Mouse (Mus musculus): ENCODE results near the gene Fchsd2. TPM values are rescaled to one million over a fixed set of nuclear protein-coding genes. Genes with fewer than 3 reads are reported as not detected.

Gene Fchsd2
- polyA plus RNA-seq, 1 experiment from 2014 or later: 4.2 TPM

DNA sequence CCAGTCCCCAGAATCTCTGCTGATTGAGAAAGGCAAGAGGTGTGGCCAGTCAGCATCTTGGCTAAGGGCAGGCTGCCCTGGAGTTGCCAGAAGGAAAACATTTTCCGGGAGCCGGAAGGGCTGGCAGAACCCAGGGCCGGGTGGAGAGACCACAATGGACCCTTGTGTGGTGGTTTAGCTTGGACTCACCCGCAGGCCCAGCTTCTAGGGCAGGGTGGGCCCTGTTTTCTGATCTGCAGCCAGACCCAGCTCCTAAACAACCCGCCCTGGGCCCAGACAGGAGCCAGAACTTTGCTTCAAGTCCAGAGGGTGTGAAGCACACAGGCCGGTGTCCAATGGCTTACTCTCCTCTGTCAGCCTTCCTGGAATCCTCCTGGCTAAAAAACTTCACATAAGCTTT is 30.4 kb upstream of the Fchsd2 start:
- WGBS (ENCODE audit: insufficient replicate concordance): 75% methylated on average over 6 of the region's 6 CpGs
- Histone ChIP-seq H3K4me1 (replicated peaks) (peaks cover 39% of the 10 kb centered on the region), H3K9me3 (replicated peaks) (no peaks in the 10 kb centered on the region), H3K36me3 (no peaks in the 10 kb centered on the region), H3K27ac (no peak overlapping the region), H3K9ac (no peak overlapping the region), H3K4me3 (replicated peaks) (no peak overlapping the region), H3K4me2 (no peak overlapping the region), H3K27me3 (no peaks in the 10 kb centered on the region)
- ATAC-seq (ENCODE audit: low read depth): no peak
- DNase-seq: no peak

DNA sequence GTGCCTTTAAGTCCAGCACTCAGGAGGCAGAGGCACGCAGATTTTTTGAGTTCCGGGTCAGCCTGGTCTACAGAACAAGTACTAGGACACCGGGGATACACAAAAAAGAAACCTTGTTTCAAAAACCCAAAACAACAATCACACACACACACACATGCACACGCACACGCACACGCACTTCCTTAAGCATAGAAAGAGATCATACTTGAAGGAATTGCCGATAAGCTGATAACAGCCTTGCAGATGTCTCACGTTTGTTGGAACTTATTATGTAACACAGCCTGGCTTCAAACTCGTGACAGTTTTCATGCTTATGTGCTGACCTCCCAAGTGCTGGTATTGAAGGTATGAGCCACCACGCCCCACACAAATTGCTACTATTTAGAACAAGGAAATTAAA is 29.1 kb upstream of the Fchsd2 start:
- DNase-seq (no peak), ATAC-seq (ENCODE audit: low read depth) (no peak)
- no peak overlapping the region for H3K4me2 ChIP-seq
- H3K4me3 ChIP-seq (replicated peaks): no peak overlapping the region
- H3K27ac ChIP-seq: no peak overlapping the region
- no peak overlapping the region for H3K9ac ChIP-seq
- peaks cover 44% of the 10 kb centered on the region for H3K4me1 ChIP-seq (replicated peaks)
- H3K27me3 ChIP-seq: no peaks in the 10 kb centered on the region
- WGBS (ENCODE audit: insufficient replicate concordance): 60% methylated on average over 10 of the region's 10 CpGs
- H3K9me3 ChIP-seq (replicated peaks): no peaks in the 10 kb centered on the region
- no peaks in the 10 kb centered on the region for H3K36me3 ChIP-seq

DNA sequence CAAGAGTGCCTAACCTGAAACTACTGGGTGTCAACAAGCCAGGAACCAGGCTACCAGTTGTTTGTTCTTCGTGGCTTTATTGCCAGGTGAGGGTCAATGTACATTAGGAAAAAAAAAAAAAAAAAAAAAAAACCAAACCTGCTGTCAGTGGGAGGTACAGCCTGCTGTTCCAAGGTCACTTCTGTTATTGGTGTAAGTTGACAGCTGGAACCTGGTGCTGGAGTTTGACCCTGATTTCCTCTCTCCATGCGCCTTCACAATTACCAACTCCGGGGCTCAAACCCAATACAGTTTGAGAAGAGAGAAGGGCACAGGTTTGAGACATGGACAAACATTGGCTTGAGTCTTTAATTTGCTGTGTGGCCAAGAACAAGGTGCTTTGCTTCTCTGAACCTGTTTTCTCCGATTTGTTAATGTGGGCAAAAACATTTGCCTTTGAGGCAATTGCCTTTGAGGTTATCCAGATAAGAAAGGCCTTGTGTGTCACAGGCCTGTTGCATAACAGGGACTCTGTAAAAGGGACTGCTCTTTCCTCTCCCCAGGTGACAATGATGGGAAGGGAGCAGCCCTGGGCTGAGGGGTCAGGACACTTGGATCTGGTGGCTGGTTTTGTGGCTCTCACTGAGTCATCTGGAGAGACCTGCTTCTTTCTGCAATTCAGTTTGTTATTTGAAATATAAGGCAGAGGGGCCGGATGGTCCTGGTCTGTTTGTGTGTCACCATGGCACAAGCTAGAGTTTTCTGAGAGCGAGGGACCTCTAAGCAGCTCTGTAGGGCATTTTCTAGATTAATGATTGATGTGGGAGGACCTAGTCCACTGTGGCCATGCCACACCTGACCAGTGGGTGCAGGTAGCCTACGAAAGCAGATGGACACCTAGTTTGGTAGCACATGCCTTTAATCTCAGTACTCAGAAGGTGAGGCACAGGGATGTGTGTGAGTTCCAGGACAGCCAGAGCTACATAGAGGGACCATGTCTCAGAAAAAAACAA is 27.7 kb upstream of the Fchsd2 start:
- no peak for DNase-seq
- H3K4me2 ChIP-seq: no peak overlapping the region
- H3K27me3 ChIP-seq: no peaks in the 10 kb centered on the region
- H3K9me3 ChIP-seq (replicated peaks): no peaks in the 10 kb centered on the region
- 62% methylated on average over 7 of the region's 7 CpGs for WGBS (ENCODE audit: insufficient replicate concordance)
- no peak overlapping the region for H3K9ac ChIP-seq
- H3K4me1 ChIP-seq (replicated peaks): peaks cover 54% of the 10 kb centered on the region
- peak overlapping the region; percentile 69 for H3K27ac ChIP-seq
- ATAC-seq (ENCODE audit: low read depth): peak; percentile 56
- H3K36me3 ChIP-seq: no peaks in the 10 kb centered on the region
- H3K4me3 ChIP-seq (replicated peaks): no peak overlapping the region

DNA sequence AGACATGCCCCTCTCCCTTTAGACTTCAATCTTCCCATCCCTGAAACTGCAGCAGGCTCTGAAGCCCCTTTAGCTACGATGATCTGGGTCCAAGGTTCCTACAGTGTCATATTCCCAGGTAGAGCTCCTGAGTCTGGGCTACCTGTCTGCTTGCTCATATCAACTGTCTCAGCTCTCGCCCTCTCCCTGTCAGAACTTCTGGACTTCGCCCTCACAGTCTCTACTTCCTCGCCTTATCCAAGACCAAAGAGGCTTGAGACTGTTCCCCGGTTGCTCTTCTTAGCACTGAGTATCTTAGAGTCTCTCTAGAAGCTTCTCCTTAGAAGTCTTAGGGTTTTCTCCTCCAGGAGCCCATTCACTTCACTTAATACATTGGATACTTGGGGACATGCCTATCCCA is 26.7 kb upstream of the Fchsd2 start:
- 54% methylated on average over 5 of the region's 5 CpGs for WGBS (ENCODE audit: insufficient replicate concordance)
- Histone ChIP-seq H3K4me1 (replicated peaks) (peaks cover 55% of the 10 kb centered on the region), H3K4me3 (replicated peaks) (no peak overlapping the region), H3K4me2 (no peak overlapping the region), H3K9me3 (replicated peaks) (no peaks in the 10 kb centered on the region), H3K36me3 (no peaks in the 10 kb centered on the region), H3K27ac (peak overlapping the region; percentile 69), H3K27me3 (no peaks in the 10 kb centered on the region), H3K9ac (no peak overlapping the region)
- DNase-seq (no peak), ATAC-seq (ENCODE audit: low read depth) (no peak)

DNA sequence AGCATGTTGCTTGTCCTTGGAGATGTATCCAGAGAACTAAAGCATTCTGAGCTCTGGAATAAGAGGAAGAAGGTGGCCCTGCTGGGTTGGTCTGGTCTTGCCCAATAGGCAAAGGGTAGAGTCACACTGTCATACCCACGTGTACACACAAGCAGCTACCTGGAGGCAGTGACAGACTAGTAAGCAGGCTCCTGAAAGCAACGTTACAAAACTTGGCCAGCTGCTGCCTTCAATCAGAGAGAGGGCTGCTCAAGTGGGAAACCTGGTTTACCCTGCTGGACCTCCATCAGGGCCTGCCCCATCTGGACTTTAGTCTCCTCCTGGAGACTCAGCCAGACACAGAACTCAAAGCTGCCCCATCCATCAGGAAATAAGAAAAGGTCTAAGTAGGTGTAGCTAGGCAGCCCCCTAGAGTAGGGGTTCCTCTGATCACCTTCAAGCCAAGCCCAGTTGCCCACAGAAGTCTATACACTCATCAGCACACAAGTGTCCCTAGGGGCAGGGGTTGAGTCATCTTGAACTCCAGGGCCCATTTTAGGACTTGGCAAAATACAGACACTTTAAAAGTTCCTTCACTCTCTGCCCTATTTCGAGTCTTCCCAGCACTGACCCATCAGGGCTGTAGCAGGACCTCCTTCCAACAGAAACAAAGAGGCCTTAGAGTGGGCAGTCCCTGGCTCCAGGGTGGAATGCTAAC is 25.9 kb upstream of the Fchsd2 start:
- H3K4me3 ChIP-seq (replicated peaks): no peak overlapping the region
- no peak overlapping the region for H3K4me2 ChIP-seq
- H3K4me1 ChIP-seq (replicated peaks): peaks cover 57% of the 10 kb centered on the region
- no peaks in the 10 kb centered on the region for H3K9me3 ChIP-seq (replicated peaks)
- H3K9ac ChIP-seq: no peak overlapping the region; the same call in 1 of the 2 replicates
- H3K36me3 ChIP-seq: no peaks in the 10 kb centered on the region
- 0 out of 2 replicates have a peak overlapping the region, but pooled peaks have one; percentile 29 for H3K27ac ChIP-seq
- ATAC-seq (ENCODE audit: low read depth): no peak
- 25% methylated on average over 3 of the region's 3 CpGs for WGBS (ENCODE audit: insufficient replicate concordance)
- H3K27me3 ChIP-seq: no peaks in the 10 kb centered on the region
- DNase-seq: no peak

DNA sequence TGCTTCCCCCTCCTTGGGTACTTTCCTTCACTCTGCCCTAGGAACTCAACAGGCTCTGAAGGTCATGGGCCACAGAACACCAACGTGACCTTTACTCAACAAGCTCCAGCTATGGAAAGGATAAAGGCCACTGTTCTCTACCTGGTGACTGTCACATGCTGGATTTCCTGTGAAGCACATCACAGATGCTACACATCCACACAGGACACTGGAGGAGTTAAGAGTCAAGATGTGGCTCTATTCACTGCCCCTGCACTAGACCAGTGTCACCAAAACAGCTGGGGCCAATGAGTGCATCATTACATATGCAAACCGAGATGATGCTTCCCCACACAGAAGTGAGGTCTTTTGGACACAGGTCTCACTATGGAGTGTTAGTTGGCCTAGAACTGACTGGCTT is 25.1 kb upstream of the Fchsd2 start:
- DNase-seq (no peak), ATAC-seq (ENCODE audit: low read depth) (no peak)
- Histone ChIP-seq H3K4me2 (no peak overlapping the region), H3K27ac (no peak overlapping the region), H3K9me3 (replicated peaks) (no peaks in the 10 kb centered on the region), H3K4me1 (replicated peaks) (peaks cover 63% of the 10 kb centered on the region), H3K9ac (no peak overlapping the region), H3K27me3 (no peaks in the 10 kb centered on the region), H3K4me3 (replicated peaks) (no peak overlapping the region), H3K36me3 (no peaks in the 10 kb centered on the region)
- WGBS (ENCODE audit: insufficient replicate concordance): 55% methylated on average over 2 of the region's 2 CpGs

DNA sequence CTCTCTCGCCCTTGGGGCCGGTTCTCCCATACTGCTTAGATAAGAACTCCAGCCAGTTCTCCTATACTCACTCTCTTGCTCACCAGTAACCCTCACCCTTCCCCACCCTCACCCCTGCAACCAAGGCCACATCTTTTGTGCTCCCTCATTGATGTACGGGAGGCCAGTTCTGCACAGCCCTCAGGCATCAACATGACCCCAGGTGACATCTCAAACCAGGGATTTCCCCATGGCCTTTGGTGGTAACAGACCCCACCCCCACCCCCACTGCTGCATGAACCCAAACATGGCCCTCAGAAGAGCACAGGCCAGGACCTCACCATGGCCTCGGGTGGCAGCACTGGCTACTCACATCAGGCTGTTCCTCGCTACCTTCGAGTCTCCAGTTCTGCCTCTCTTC is 23.4 kb upstream of the Fchsd2 start:
- DNase-seq (no peak), ATAC-seq (ENCODE audit: low read depth) (peak; percentile 59)
- Histone ChIP-seq H3K4me1 (replicated peaks) (peaks cover 66% of the 10 kb centered on the region), H3K9ac (no peak overlapping the region), H3K4me3 (replicated peaks) (no peak overlapping the region), H3K9me3 (replicated peaks) (no peaks in the 10 kb centered on the region), H3K27ac (no peak overlapping the region), H3K36me3 (no peaks in the 10 kb centered on the region), H3K27me3 (no peaks in the 10 kb centered on the region), H3K4me2 (no peak overlapping the region)
- 54% methylated on average over 6 of the region's 6 CpGs for WGBS (ENCODE audit: insufficient replicate concordance)

DNA sequence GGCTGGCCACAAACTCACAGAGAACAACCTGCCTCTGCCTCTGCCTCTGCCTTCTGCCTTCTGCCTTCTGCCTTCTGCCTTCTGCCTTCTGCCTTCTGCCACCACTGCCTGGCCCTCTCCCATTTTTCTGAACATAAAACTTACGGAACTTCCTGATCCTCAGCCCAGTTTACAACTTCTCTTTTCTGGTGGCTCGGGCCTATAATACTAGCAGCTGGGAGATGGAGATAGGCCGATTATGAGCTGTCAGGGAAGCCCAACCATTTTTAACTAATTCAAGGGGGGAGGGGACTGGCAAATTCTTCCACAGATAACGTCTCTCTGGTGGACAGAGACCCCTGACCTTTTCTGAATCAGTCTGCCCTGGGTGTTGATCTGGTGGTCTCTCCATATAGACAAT is 22.3 kb upstream of the Fchsd2 start:
- peaks cover 70% of the 10 kb centered on the region for H3K4me1 ChIP-seq (replicated peaks)
- H3K9me3 ChIP-seq (replicated peaks): no peaks in the 10 kb centered on the region
- ATAC-seq (ENCODE audit: low read depth) (no peak), DNase-seq (no peak)
- no peaks in the 10 kb centered on the region for H3K36me3 ChIP-seq
- peak overlapping the region; percentile 0; the same call in 1 of the 2 replicates for H3K27ac ChIP-seq
- H3K9ac ChIP-seq: no peak overlapping the region
- no peak overlapping the region for H3K4me3 ChIP-seq (replicated peaks)
- H3K4me2 ChIP-seq: no peak overlapping the region
- H3K27me3 ChIP-seq: no peaks in the 10 kb centered on the region
- 8% methylated on average over 4 of the region's 4 CpGs for WGBS (ENCODE audit: insufficient replicate concordance)

DNA sequence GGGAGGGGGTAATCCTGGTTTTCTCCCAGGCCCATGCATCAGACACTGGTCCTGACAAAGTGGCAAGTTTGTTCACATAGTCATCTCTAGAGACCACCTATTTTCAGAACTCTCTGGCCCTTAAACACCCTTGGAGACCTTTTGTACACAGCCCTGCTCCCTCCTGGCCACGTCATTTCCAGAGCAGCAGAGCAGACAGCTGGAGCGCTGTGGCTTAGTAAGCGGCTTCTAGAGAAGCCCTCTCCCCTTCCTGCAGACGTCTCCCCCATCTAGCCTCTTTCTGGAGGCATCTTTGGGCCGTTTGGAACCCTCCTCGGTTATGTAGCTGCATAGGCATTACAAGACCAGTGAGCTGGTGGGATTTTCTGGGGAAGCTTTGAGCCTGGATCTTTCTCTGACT is 21.6 kb upstream of the Fchsd2 start:
- Histone ChIP-seq H3K27ac (no peak overlapping the region), H3K9me3 (replicated peaks) (no peaks in the 10 kb centered on the region), H3K9ac (no peak overlapping the region), H3K36me3 (no peaks in the 10 kb centered on the region), H3K4me3 (replicated peaks) (no peak overlapping the region), H3K4me1 (replicated peaks) (peaks cover 65% of the 10 kb centered on the region), H3K27me3 (no peaks in the 10 kb centered on the region), H3K4me2 (no peak overlapping the region)
- DNase-seq (no peak), ATAC-seq (ENCODE audit: low read depth) (no peak)
- 18% methylated on average over 6 of the region's 6 CpGs for WGBS (ENCODE audit: insufficient replicate concordance)

DNA sequence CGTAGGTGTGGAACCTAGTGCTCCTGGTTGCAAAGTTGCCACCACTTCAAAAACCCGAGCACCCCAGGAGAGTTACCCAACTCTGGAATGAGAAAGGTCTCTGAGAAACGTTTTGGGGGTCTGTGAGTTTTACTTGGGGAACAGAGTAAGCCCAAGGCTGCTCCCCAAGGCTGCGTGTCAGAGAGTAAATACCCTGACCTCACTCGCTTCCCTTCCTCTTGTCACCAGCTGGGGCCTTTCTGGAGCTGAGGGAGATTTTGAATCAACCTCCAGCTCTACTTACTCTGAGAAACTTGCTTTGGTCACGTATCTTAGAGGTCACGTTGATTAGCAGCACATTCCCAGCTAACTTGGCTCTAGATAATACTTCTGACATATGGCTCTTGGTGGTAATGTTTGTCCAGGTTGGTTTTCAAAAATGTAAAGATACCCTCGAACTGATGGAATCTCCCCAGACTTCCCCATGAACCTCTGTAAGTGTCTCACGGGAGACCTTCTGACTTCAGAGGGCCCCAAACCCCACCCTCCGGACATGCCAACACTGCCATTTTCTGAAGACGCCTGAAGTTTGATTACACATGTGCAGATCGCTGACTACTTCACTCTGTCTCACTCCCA is 20.4 kb upstream of the Fchsd2 start:
- Histone ChIP-seq H3K36me3 (no peaks in the 10 kb centered on the region), H3K4me1 (replicated peaks) (peaks cover 55% of the 10 kb centered on the region), H3K27ac (peak overlapping the region; percentile 27; the same call in 1 of the 2 replicates), H3K9ac (no peak overlapping the region), H3K4me3 (replicated peaks) (no peak overlapping the region), H3K27me3 (no peaks in the 10 kb centered on the region), H3K4me2 (no peak overlapping the region), H3K9me3 (replicated peaks) (no peaks in the 10 kb centered on the region)
- WGBS (ENCODE audit: insufficient replicate concordance): 31% methylated on average over 12 of the region's 12 CpGs
- no peak for DNase-seq
- no peak for ATAC-seq (ENCODE audit: low read depth)

DNA sequence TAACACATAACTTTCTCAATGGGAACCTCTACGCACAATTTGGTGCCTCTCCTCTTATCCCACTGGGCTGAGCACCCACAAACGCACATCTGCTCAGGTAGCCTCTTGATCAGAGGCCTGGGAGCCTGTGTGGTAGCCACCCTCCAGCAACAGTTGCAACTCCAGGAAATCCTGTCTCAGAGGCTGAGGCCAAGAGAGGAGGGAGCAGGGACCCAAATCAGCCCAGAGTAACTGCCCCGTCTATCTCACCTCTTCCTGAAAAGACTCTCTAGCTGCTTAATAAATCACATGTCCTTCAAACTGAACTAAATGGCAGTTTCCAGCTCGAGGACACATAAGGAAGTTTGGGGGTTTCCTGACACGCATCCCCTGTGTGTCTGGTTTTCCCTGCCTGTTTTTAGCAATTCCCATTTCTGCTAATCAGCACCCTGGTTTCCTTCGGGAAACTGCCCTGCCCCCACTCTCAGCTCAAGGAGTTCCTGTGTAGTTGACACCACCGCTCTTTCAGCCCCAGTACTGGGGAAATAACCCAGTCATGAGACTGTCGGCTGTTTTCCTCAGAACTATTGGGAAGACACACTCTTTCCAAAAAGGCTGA is 18.4 kb upstream of the Fchsd2 start:
- 28% methylated on average over 8 of the region's 8 CpGs for WGBS (ENCODE audit: insufficient replicate concordance)
- no peak for DNase-seq
- ATAC-seq (ENCODE audit: low read depth): peak; percentile 48; the same call in 1 of the 2 replicates

More for the DNA sequence above, 18.4 kb upstream of the Fchsd2 start:
- no peaks in the 10 kb centered on the region for H3K36me3 ChIP-seq
- no peak overlapping the region; the same call in 1 of the 2 replicates for H3K27ac ChIP-seq
- no peaks in the 10 kb centered on the region for H3K9me3 ChIP-seq (replicated peaks)
- H3K4me2 ChIP-seq: no peak overlapping the region
- H3K4me1 ChIP-seq (replicated peaks): peaks cover 44% of the 10 kb centered on the region
- H3K27me3 ChIP-seq: no peaks in the 10 kb centered on the region
- H3K9ac ChIP-seq: no peak overlapping the region
- H3K4me3 ChIP-seq (replicated peaks): no peak overlapping the region
